Mouse (Mus musculus) kidney, adult 18-20 months (tissue): ENCODE data around the gene Lrpap1.

Experiments used
- DNase-seq: peaks from one replicate; pipeline ENCODE4 v3.0.0; 2021

The Lrpap1 gene

GRCm38 (mm10) chr5:35104960-35105921 lies at the start of gene Lrpap1:
Gene Lrpap1 (minus strand): TSS chr5:35105766.
- DNase-seq, result peak; percentile 93

GRCm38 (mm10) chr5:35149939-35150338 lies 44.4 kb upstream of the Lrpap1 start:
- no peak for DNase-seq

GRCm38 (mm10) chr5:35149526-35149925 lies 44.0 kb upstream of the Lrpap1 start:
- DNase-seq, result no peak

- no peak for DNase-seq
Observed at GRCm38 (mm10) chr5:35147963-35148767, 42.6 kb upstream of the Lrpap1 start.

- DNase-seq, result no peak
Observed at GRCm38 (mm10) chr5:35147155-35147962, 41.8 kb upstream of the Lrpap1 start.

- no peak for DNase-seq
Observed at GRCm38 (mm10) chr5:35146747-35147146, 41.2 kb upstream of the Lrpap1 start.

- no peak for DNase-seq
Observed at GRCm38 (mm10) chr5:35144716-35145115, 39.1 kb upstream of the Lrpap1 start.

- no peak for DNase-seq
Observed at GRCm38 (mm10) chr5:35143460-35144245, 38.1 kb upstream of the Lrpap1 start.

GRCm38 (mm10) chr5:35142910-35143309 lies 37.3 kb upstream of the Lrpap1 start:
- DNase-seq, result no peak

- no peak for DNase-seq
Observed at GRCm38 (mm10) chr5:35141316-35141715, 35.8 kb upstream of the Lrpap1 start.

GRCm38 (mm10) chr5:35138183-35138611 lies 32.6 kb upstream of the Lrpap1 start:
- no peak for DNase-seq

- DNase-seq, result no peak
Observed at GRCm38 (mm10) chr5:35137510-35138182, 32.1 kb upstream of the Lrpap1 start.

- DNase-seq, result no peak
Observed at GRCm38 (mm10) chr5:35135903-35136302, 30.3 kb upstream of the Lrpap1 start.

GRCm38 (mm10) chr5:35134286-35134685 lies 28.7 kb upstream of the Lrpap1 start:
- DNase-seq, result no peak

- no peak for DNase-seq
Observed at GRCm38 (mm10) chr5:35133468-35133867, 27.9 kb upstream of the Lrpap1 start.

GRCm38 (mm10) chr5:35132278-35132980 lies 26.9 kb upstream of the Lrpap1 start:
- DNase-seq, result no peak

- peak; percentile 87 for DNase-seq
Observed at GRCm38 (mm10) chr5:35131773-35132172, 26.2 kb upstream of the Lrpap1 start.

- DNase-seq, result peak; percentile 13
Observed at GRCm38 (mm10) chr5:35131237-35131636, 25.7 kb upstream of the Lrpap1 start.

- no peak for DNase-seq
Observed at GRCm38 (mm10) chr5:35129767-35130191, 24.2 kb upstream of the Lrpap1 start.

GRCm38 (mm10) chr5:35129208-35129607 lies 23.6 kb upstream of the Lrpap1 start:
- no peak for DNase-seq

GRCm38 (mm10) chr5:35120024-35120423 lies 14.5 kb upstream of the Lrpap1 start:
- DNase-seq, result no peak
